Mouse (Mus musculus) adrenal gland, adult 18-20 months (tissue): ENCODE data around the gene Pparg. TPM values are rescaled to one million over a fixed set of nuclear protein-coding genes. Genes with fewer than 3 reads are reported as not detected.

ENCODE experiments used
- DNase-seq, 2 experiments: peaks; one replicate each; pipeline ENCODE4 v3.0.0; 2021 to 2022; ENCODE audit warnings: low spot score in 2 of 2
- long read RNA-seq, 2 experiments: library from polyadenylated mRNA; stranded (forward); transcript quantifications; one replicate each; pipeline ENCODE4 v2.0.0; 2021
- total RNA-seq, 2 experiments: library from RNA; stranded (reverse); gene quantifications; 1 replicate in 1 of 2; 2 replicates in 1 of 2; pipeline ENCODE4 v1.2.3; 2021

The Pparg gene
- total RNA-seq = 100 to 1,000 TPM in 1 of 2 experiments, 10 to 100 TPM in 1; 48.5 to 157 TPM
- long read RNA-seq, experiment 1, transcript Pparg-204 (8 exons, 1,826 nt) = major isoform, 68 of 126 reads
- long read RNA-seq, experiment 1, transcript Pparg-201 (7 exons, 1,767 nt) = minor isoform, 22 of 126 reads
- long read RNA-seq, experiment 1, transcript Pparg-202 (8 exons, 2,125 nt) = minor isoform, 19 of 126 reads
- long read RNA-seq, experiment 1, partial matches to known transcripts = 4 of 126 reads
- long read RNA-seq, experiment 1, other reads (novel, unspliced or antisense) = 13 of 126 reads
- long read RNA-seq, experiment 2, transcript Pparg-202 (8 exons, 2,125 nt) = minor isoform, 15 of 97 reads
- long read RNA-seq, experiment 2, transcript Pparg-204 (8 exons, 1,826 nt) = major isoform, 44 of 97 reads
- long read RNA-seq, experiment 2, transcript Pparg-201 (7 exons, 1,767 nt) = minor isoform, 23 of 97 reads
- long read RNA-seq, experiment 2, partial matches to known transcripts = 5 of 97 reads
- long read RNA-seq, experiment 2, other reads (novel, unspliced or antisense) = 10 of 97 reads

- peak; percentile 49 to 63 for DNase-seq
Observed at GRCm38 (mm10) chr6:115360776-115361605, at the start of gene Pparg. Gene Pparg (plus strand): TSS chr6:115360951.

DNA sequence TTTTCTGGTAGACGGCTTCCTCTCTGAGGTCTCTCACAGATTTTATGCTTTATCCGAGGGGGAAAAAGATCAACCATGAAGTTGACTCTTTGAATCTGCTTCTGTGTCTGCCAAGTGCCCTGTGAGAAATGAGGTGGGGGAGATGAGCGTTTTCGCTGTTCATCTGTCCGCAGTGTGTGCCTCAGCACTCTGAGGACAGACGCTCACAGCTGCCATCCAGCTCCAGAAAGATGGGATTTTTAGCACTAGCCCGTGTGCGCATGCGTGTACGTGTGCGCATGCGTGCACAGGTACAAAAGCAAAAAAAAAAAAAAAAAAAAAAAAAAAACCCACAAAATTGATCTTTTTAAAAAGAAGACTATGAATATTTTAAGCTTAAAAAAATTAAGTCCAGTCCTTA lies 48.0 kb upstream of the Pparg start:
- no peak for DNase-seq

- no peak for DNase-seq
Observed at GRCm38 (mm10) chr6:115313235-115313738, 47.5 kb upstream of the Pparg start.

- no peak for DNase-seq
Observed at GRCm38 (mm10) chr6:115313910-115314309, 46.8 kb upstream of the Pparg start.

DNA sequence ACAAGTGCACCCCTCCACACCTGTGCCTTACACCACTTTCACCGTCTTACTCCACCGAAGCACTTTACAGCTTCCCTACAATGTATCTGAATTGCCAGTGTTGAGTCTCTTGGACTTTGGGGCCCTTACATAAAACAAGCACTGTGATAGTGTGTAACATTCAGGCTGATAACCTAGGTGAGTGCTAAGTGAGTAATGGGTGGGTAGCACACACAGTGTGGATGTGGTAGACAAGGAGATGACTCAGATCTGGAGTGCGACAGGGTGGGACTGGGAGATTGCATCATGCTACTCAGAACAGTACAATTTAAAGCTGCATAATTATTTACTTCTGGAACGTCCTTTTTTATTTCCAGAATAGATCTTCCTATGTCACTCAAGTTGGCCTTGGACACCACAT lies 45.0 kb upstream of the Pparg start:
- no peak for DNase-seq

DNA sequence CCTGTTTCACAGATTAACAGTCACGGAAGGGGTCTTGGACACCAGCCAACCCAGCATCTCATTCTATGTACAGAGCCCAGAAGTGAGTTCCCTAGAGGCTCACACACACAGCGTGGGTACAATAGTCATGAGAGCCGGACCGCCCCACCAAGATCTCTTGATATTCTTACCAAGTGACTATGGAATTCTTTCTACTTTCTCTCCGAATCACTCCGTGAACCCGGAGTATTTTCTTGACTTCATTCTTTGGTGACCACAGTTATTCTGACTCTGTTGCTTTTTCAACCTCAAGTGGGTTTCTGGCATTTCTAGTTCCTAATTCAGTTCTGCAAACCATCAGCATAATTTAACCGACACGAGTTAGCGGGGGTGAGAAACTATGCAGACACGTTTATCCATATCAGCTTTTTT lies 43.9 kb upstream of the Pparg start:
- DNase-seq = no peak

GRCm38 (mm10) chr6:115318811-115319210 lies 41.9 kb upstream of the Pparg start:
- DNase-seq = no peak

DNA sequence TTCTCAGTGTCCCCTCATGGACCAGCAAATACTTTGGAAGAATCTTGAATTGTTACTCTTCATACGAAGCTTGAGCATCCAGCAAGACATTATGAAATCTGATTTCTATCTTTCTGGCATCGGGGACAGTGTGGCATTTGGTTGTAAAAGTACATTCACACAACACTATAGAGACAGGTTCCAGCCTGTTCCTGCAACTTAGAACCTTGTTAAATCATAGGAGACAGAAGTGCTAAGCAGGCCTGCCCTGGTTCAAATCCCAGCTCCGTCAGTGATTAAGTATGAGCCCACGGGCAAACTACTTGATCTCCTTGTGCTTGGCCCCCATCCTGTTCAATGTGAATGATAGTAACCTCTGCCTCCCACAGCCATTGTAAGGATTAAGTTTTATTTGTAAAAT lies 41.1 kb upstream of the Pparg start:
- no peak for DNase-seq

- no peak for DNase-seq
Observed at GRCm38 (mm10) chr6:115320927-115321714, 39.6 kb upstream of the Pparg start.

DNA sequence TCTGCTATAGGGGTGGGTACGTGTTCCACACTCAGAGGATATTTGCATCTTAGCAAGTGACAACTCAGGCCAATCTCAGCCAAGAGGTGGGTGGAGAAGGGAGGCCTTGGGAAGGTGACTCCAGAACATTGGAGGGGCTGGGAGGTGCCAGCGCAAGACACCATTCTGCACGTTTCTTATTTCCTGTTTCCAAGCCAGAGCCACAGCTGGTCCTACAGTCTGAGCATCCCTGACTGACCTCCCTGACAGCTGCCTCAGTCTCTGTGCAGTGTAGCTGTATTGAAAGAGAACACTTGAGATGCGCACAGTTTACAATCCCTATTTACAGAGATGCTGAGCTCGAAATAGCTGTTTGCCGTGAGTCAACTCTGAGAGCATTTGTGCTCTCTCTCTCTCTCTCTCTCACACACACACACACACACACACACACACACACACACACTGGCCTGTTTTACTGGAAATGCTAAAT lies 38.8 kb upstream of the Pparg start:
- DNase-seq = no peak

- no peak for DNase-seq
Observed at GRCm38 (mm10) chr6:115322956-115323355, 37.8 kb upstream of the Pparg start.

DNA sequence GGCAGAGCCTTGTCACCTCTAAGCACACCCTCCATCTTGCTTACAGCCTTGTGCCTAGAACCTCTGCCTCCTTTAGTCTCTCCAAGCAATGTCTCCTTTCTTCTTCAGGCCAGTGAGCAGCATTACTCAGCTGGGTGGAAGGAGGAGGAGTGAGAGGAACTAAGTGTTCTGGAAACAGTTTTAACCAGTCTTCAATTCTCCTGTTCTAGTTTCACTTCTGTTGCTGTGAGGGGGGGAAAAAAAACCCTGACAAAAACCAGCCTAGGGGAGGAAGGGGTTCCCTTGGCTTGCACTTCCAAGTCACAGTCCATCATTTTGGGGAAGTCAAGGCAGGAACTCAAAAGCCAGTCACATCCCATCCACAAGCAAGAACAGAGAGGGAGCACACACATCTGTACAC lies 29.8 kb upstream of the Pparg start:
- no peak for DNase-seq

DNA sequence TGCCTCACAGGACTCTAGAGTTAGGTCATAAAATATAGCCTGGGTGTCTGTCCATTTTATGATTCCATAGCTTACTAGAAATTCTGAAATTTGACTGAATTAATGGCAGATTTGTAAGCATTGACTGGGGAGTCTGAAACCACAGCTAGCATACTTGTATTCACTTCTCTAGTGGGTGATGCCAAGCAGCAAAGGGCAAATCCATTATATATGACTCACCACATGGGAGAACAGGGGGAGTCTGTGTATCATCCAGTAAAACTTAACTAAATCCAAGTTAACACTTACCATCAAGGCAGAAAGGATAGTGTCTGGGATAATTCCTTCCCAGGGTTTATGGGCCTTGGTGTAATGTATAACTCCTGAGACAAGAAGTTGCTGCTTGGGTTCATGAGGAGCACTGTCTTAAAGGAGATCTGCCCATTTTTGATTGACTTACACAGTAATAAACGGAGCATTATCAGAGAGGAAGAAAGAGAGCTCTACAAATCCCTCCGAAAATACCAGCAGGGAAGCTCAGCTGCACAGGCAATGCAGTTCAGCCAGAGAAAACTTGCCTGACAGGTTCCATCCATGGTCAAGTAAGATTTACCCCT lies 27.6 kb upstream of the Pparg start:
- DNase-seq = no peak

- no peak for DNase-seq
Observed at GRCm38 (mm10) chr6:115335536-115335935, 25.2 kb upstream of the Pparg start.

GRCm38 (mm10) chr6:115340084-115340483 lies 20.7 kb upstream of the Pparg start:
- DNase-seq = no peak

DNA sequence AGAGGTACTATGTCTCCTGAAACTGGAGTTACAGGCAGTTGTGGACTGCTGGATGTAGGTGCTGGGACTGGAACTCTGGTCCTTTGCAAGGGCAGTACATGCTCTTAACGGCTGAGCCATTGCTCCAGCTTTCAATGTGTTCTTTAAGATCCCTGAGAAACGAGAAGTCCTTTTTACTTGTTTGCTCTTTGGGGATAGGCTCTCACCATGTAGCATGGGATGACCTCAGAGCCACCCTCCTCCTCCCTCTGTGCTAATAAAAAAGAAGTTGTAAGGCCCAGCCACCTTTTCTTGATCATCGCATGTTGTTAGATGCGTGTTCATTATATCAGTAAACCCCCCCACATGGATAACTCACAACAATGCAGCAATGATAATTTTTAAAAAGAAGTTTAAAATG lies 17.7 kb upstream of the Pparg start:
- DNase-seq = no peak

GRCm38 (mm10) chr6:115343570-115343969 lies 17.2 kb upstream of the Pparg start:
- no peak for DNase-seq

DNA sequence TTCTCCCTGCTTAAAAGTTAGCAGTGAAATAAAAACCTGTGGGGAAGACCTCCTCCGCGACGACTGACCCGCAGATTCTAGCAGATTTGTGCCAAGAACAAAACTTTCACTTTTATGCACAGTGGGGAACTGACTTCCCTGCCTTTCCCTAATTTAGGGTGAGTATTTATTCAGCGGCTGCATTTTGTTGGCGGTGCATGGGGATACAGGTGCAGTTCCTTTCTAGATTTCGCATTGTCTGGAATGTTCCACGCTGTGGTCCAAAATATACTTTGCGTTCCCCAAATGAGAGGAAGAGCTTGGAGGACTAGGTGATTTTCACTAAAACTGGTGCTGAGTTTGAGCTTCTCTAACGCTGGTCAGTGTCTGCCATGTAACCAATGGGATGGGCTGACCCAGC lies 16.6 kb upstream of the Pparg start:
- DNase-seq = no peak

DNA sequence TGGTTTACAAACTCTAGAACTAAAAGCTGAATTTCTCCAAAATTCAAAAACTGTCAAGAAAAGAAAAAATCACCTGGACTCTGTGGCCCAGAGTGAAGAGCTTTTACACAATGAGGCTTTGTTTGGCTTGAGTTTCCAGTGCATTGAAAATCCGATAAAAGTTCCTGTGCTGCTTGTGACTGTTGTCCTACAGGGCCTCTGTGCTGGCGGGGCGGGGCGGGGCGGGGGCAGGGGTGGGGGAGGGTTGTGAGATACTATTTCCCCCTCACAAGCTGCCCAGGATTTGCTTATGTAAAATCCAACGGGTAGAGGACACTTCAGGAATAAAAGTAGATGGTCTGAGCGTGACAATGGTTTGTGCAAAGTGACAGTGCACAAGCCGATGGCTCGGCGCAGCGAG lies 16.2 kb upstream of the Pparg start:
- no peak for DNase-seq

- no peak for DNase-seq
Observed at GRCm38 (mm10) chr6:115345013-115345412, 15.7 kb upstream of the Pparg start.
